Mouse (Mus musculus) lung, adult 10 weeks (tissue): ENCODE results near the gene Shox2. TPM values are rescaled to one million over a fixed set of nuclear protein-coding genes. Genes with fewer than 3 reads are reported as not detected.

Experiments used
- polyA plus RNA-seq: library from polyadenylated mRNA; stranded (reverse); fragments of 350-450 nt; fragmentation: Illumina TruSeq; extraction: RNeasy Lipid Tissue Mini Kit (QIAGEN cat#74804); gene quantifications from one replicate; pipeline ENCODE4 v1.2.3, GENCODE M21; 2014; ENCODE audit warnings: low read depth, low replicate concordance; ENCODE audit not compliant: insufficient read depth

Gene Shox2
- 0.62 TPM for polyA plus RNA-seq

DNA sequence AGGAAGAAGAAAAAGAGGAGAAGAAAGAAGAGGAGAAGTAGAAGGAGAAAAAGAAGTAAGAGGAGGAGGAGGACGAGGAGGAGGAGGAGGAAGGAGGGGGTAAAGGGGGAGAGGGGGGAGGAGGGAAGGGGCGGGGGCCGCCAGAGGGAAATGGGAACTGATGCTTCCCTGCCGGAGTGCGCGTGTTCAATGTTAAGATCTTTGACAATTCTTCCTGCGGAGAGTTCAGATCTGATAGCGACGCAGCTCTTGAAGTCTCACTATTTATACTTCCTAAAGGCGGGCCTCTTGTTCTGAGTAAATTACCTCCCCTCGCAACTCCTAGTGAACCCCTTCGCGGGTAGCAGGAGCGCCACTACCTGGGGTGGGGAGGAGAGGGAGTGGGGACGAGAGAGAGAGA, at the start of gene Shox2:
Gene Shox2 (minus strand): TSS at position 66 of the 400 bp plus-strand sequence.

DNA sequence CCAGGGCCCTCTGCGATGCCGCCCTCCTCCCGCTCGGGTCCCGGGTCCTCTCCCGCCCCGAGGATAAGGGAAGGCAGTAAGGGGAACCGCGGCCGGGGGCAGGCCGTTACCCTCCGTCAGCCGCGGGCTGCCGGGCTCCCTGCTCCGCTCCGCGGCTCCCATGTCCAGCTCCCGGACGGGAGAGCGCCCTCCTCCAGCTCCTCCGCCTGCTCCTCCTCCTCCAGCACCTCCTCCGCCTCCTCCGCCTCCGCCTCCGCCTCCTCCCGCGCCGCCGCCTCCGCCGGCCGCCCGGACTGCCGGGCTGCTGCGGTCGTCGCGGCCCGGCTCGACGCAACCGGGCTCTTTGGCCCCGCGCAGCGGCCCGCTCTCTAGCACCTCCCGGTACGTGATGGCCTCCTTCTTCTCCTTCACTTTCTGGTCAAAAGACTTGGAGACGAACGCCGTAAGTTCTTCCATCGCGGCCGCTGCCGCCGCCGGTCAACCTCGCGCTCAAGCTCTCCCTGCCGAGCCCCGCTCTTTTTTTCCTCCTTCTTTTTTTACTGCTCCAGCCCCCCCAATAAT, 390 bp downstream of the Shox2 start, which contains the start of gene Rsrc1:
Gene Rsrc1 (plus strand): TSS at position 290 of the 561 bp plus-strand sequence.

Other genes with a start within 250 kb of the Shox2 start
- 10.2 TPM for gene Rsrc1, start 381 bp downstream of the Shox2 start, polyA plus RNA-seq